Mouse (Mus musculus): ENCODE measurements around the gene Slc7a3. TPM values are rescaled to one million over a fixed set of nuclear protein-coding genes. Genes with fewer than 3 reads are reported as not detected.
"Not testable (repeated sequence)": the region's sequence is repeated elsewhere in the genome, so short reads cannot be mapped to it uniquely, and the experiment has no call there.

Slc7a3 gene
- polyA plus RNA-seq, 1 experiment from 2014 or later: 1.0 TPM

DNA sequence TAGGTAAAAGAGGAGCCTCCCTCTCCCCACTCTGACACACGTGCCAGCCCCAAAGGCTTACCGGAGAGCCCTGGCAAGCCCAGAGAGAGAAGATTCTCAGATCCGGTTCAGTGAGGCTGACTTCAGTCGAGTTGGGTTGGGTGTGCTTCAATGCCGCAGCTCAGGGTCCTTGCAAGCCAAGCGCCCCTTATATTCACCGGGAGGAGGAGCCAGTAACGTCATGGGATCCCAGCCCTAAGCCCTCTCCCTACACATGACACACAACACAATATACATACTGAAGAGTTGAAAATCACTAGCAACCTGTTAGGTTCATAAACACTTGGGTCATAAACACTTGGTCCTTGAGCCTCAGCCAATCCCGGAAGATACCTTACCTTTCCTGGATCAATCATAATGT lies 609 bp downstream of the Slc7a3 start:
- not testable (repeated sequence) for H3K36me3 ChIP-seq (ENCODE audit: control insufficient read depth, insufficient read depth, low read length); H3K4me1 ChIP-seq (ENCODE audit: control insufficient read depth in 2 of 2, insufficient read depth in 2 of 2, low read length in 2 of 2); ATAC-seq (ENCODE audit: insufficient number of reproducible peaks, insufficient read depth, low FRiP score, low read depth); H3K9me3 ChIP-seq (ENCODE audit: control insufficient read depth, low read length); H3K27ac ChIP-seq (replicated peaks in 1 of 2; ENCODE audit: control insufficient read depth in 1 of 2, insufficient read depth in 1 of 2, low read depth in 2 of 2, low read length in 2 of 2)
- Histone ChIP-seq H3K4me3 (ENCODE audit: control insufficient read depth in 1 of 2, insufficient read depth in 1 of 2, low read depth in 1 of 2, low read length in 2 of 2) (peak overlapping the region; percentile 26 to 31), H3K27me3 (ENCODE audit: control insufficient read depth, insufficient read depth, low read length) (peaks cover 12% of the 10 kb centered on the region; the same call in 1 of the 2 replicates), H3K4me2 (ENCODE audit: low read length) (peak overlapping the region; percentile 65), H3K9ac (ENCODE audit: low read length) (0 out of 2 replicates have a peak overlapping the region, but pooled peaks have one; percentile 22)
- WGBS: 9% methylated on average over 6 of the region's 9 CpGs

DNA sequence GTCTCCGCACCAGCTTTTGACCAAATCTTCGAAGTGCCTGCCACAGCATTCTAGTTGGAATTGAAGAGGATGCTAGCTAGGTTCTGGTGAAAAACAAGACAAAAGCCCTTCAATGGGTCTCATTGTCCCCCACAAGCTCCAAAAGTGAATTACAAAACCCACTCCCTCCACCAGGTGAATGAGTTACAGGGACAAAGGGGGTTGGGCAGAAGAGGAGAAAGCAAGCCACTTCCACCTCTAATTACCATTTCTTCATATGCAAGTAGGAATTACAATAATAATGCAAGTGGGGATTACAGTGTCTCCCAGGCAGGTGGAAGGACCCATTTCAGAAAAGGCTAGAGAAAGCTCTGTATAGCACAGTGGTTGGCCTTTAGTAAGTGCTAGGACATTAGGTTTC lies 1.6 kb downstream of the Slc7a3 start:
- WGBS: 53% methylated on average over 2 of the region's 2 CpGs
- no peaks in the 10 kb centered on the region for H3K9me3 ChIP-seq (ENCODE audit: control insufficient read depth, low read length)
- ATAC-seq (ENCODE audit: insufficient number of reproducible peaks, insufficient read depth, low FRiP score, low read depth): no peak
- H3K9ac ChIP-seq (ENCODE audit: low read length): no peak overlapping the region
- no peak overlapping the region for H3K4me3 ChIP-seq (ENCODE audit: control insufficient read depth in 1 of 2, insufficient read depth in 1 of 2, low read depth in 1 of 2, low read length in 2 of 2)
- H3K4me1 ChIP-seq (ENCODE audit: control insufficient read depth in 2 of 2, insufficient read depth in 2 of 2, low read length in 2 of 2): no peaks in the 10 kb centered on the region
- H3K27ac ChIP-seq (replicated peaks in 1 of 2; ENCODE audit: control insufficient read depth in 1 of 2, insufficient read depth in 1 of 2, low read depth in 2 of 2, low read length in 2 of 2): no peak overlapping the region
- no peaks in the 10 kb centered on the region for H3K36me3 ChIP-seq (ENCODE audit: control insufficient read depth, insufficient read depth, low read length)
- no peak overlapping the region for H3K4me2 ChIP-seq (ENCODE audit: low read length)
- H3K27me3 ChIP-seq (ENCODE audit: control insufficient read depth, insufficient read depth, low read length): peaks cover 12% of the 10 kb centered on the region; the same call in 1 of the 2 replicates

DNA sequence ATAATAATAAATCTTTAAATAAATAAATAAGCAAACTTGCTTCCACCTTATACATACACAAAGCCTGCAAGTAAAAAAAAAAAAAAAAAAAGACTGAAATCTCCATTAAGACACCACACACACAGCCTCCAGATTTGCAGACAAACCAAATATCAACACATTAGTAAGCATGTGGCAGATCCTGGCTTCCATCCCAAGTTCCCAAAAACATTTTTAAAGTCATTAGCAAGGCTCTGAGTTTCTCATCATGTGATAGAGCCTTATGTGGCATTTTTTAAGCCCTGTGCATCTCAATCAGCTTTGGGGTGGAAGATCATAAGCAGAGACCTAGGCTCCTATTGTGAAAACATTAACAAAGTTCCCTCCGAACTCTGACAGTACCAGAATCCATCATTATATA lies 20.6 kb downstream of the Slc7a3 start:
- H3K4me3 ChIP-seq (ENCODE audit: control insufficient read depth in 1 of 2, insufficient read depth in 1 of 2, low read depth in 1 of 2, low read length in 2 of 2): no peak overlapping the region
- H3K4me1 ChIP-seq (ENCODE audit: control insufficient read depth in 2 of 2, insufficient read depth in 2 of 2, low read length in 2 of 2): no peaks in the 10 kb centered on the region
- H3K9ac ChIP-seq (ENCODE audit: low read length): no peak overlapping the region
- WGBS: 52% methylated on average over 1 of the region's 1 CpGs
- H3K27ac ChIP-seq (replicated peaks in 1 of 2; ENCODE audit: control insufficient read depth in 1 of 2, insufficient read depth in 1 of 2, low read depth in 2 of 2, low read length in 2 of 2): no peak overlapping the region
- no peak overlapping the region for H3K4me2 ChIP-seq (ENCODE audit: low read length)
- H3K9me3 ChIP-seq (ENCODE audit: control insufficient read depth, low read length): no peaks in the 10 kb centered on the region
- no peaks in the 10 kb centered on the region for H3K36me3 ChIP-seq (ENCODE audit: control insufficient read depth, insufficient read depth, low read length)
- H3K27me3 ChIP-seq (ENCODE audit: control insufficient read depth, insufficient read depth, low read length): no peaks in the 10 kb centered on the region
- no peak for ATAC-seq (ENCODE audit: insufficient number of reproducible peaks, insufficient read depth, low FRiP score, low read depth)

DNA sequence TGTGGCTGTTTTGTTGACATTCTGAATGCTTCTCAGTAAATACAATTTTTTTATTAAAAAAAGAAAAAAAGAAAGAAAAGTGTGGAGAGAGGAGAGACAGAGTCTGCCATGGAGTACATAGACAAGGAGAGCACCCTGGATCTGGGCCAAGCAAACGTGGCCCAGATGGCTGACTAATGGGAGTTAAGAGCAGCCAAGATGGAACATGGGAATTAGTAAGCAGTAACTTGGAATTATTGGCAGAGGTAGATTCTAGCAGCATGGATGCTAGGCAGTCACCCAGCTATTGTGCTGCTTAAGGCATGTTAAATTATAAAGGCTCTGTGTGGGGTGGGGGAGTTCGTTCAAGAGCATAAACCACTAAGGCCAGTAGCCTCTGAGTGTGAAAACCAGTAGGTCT lies 22.3 kb downstream of the Slc7a3 start:
- Histone ChIP-seq H3K4me3 (ENCODE audit: control insufficient read depth in 1 of 2, insufficient read depth in 1 of 2, low read depth in 1 of 2, low read length in 2 of 2) (no peak overlapping the region), H3K9me3 (ENCODE audit: control insufficient read depth, low read length) (no peaks in the 10 kb centered on the region; the same call in 1 of the 2 replicates), H3K4me1 (ENCODE audit: control insufficient read depth in 2 of 2, insufficient read depth in 2 of 2, low read length in 2 of 2) (no peaks in the 10 kb centered on the region), H3K9ac (ENCODE audit: low read length) (no peak overlapping the region), H3K27me3 (ENCODE audit: control insufficient read depth, insufficient read depth, low read length) (no peaks in the 10 kb centered on the region), H3K36me3 (ENCODE audit: control insufficient read depth, insufficient read depth, low read length) (no peaks in the 10 kb centered on the region), H3K27ac (replicated peaks in 1 of 2; ENCODE audit: control insufficient read depth in 1 of 2, insufficient read depth in 1 of 2, low read depth in 2 of 2, low read length in 2 of 2) (no peak overlapping the region), H3K4me2 (ENCODE audit: low read length) (no peak overlapping the region)
- WGBS: 60% methylated on average over 2 of the region's 2 CpGs
- ATAC-seq (ENCODE audit: insufficient number of reproducible peaks, insufficient read depth, low FRiP score, low read depth): no peak

DNA sequence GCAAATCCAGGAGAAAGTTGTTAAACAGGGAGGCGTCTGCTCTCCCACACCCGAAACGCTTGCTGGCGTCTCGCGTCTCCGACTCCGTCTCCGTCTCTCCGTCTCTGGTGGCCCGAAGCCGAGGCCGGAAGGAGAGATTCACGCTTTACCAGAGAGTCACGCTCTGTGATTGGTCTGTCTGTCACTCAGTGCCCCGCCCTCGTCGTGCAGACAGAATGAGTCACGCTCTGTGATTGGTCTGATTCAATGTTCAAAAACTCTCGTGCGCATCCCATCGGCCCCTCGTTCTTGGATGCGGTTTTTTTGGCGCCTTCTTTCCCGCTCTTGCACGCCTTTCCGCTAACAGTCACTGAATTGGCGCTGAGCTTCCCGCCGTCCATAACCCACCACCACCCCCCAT lies 26.3 kb downstream of the Slc7a3 start, which contains the start of gene Tex11:
Gene Tex11, minus strand, starts transcription at position 127 of the 400 bp plus-strand sequence.
- H3K4me1 ChIP-seq (ENCODE audit: control insufficient read depth in 2 of 2, insufficient read depth in 2 of 2, low read length in 2 of 2): no peaks in the 10 kb centered on the region
- no peak for ATAC-seq (ENCODE audit: insufficient number of reproducible peaks, insufficient read depth, low FRiP score, low read depth)
- H3K4me3 ChIP-seq (ENCODE audit: control insufficient read depth in 1 of 2, insufficient read depth in 1 of 2, low read depth in 1 of 2, low read length in 2 of 2): no peak within 1 kb of the TSS
- WGBS: 80% methylated on average over 31 of the region's 31 CpGs
- H3K27me3 ChIP-seq (ENCODE audit: control insufficient read depth, insufficient read depth, low read length): no peaks in the 10 kb centered on the region
- no peaks in the 10 kb centered on the region; the same call in 1 of the 2 replicates for H3K9me3 ChIP-seq (ENCODE audit: control insufficient read depth, low read length)
- H3K4me2 ChIP-seq (ENCODE audit: low read length): no peak within 1 kb of the TSS
- H3K27ac ChIP-seq (replicated peaks in 1 of 2; ENCODE audit: control insufficient read depth in 1 of 2, insufficient read depth in 1 of 2, low read depth in 2 of 2, low read length in 2 of 2): no peak within 1 kb of the TSS
- no peak within 1 kb of the TSS for H3K9ac ChIP-seq (ENCODE audit: low read length)
- H3K36me3 ChIP-seq (ENCODE audit: control insufficient read depth, insufficient read depth, low read length): no peaks in the 10 kb centered on the region

Other genes with a start within 250 kb of the Slc7a3 start
- gene Tex11, start 26.4 kb downstream of the Slc7a3 start, polyA plus RNA-seq (2014; fragmentation: Nextera tagmentation; extraction: Ambion mirVana): 0.15 and 0.63 TPM in 2 replicates
- gene Snx12, start 136.5 kb upstream of the Slc7a3 start, polyA plus RNA-seq (2014; fragmentation: Nextera tagmentation; extraction: Ambion mirVana): 33.3 and 34.4 TPM in 2 replicates
- gene Foxo4, start 168.5 kb upstream of the Slc7a3 start, polyA plus RNA-seq (2014; fragmentation: Nextera tagmentation; extraction: Ambion mirVana): 1.4 and 2.3 TPM in 2 replicates
- gene Gm614, start 178.0 kb upstream of the Slc7a3 start, polyA plus RNA-seq (2014; fragmentation: Nextera tagmentation; extraction: Ambion mirVana): not detected in 2 replicates
- gene Il2rg, start 182.2 kb upstream of the Slc7a3 start, polyA plus RNA-seq (2014; fragmentation: Nextera tagmentation; extraction: Ambion mirVana): 16.7 and 18.0 TPM in 2 replicates
- gene Gm20489, start 183.0 kb upstream of the Slc7a3 start, polyA plus RNA-seq (2014; fragmentation: Nextera tagmentation; extraction: Ambion mirVana): not detected in 2 replicates
- gene Med12, start 188.0 kb upstream of the Slc7a3 start, polyA plus RNA-seq (2014; fragmentation: Nextera tagmentation; extraction: Ambion mirVana): 25.9 and 29.2 TPM in 2 replicates
- gene Nlgn3, start 213.1 kb upstream of the Slc7a3 start, polyA plus RNA-seq (2014; fragmentation: Nextera tagmentation; extraction: Ambion mirVana): 2.5 and 2.9 TPM in 2 replicates